Mouse (Mus musculus): ENCODE data around the gene Lasp1.

GRCm38 (mm10) chr11:97836541-97836940, 37.7 kb downstream of the Lasp1 start:
- TF ChIP-seq CTCF (IDR thresholded peaks at IDR 0.05; ENCODE audit: low read depth, low read length) (no peak), POLR2A (IDR thresholded peaks at IDR 0.05; ENCODE audit: borderline replicate concordance, low read depth, low read length) (no peak)

All from bone marrow macrophage, adult 2 months (primary cell).